Mouse (Mus musculus) CH12.LX (cell line): ENCODE measurements at regions not wholly inside any gene's neighbourhood (a gene's known extent, or its start where the extent isn't known, plus 50 kb on each side); places are given as distances from the start of the nearest gene placed in this dataset.

Source experiments
- DNase-seq: peaks from one replicate; pipeline ENCODE4 v3.0.0-alpha.2; 2013; ENCODE audit errors: extremely low read depth
- H3K27ac ChIP-seq: 2 replicates; pipeline ENCODE4 v1.5.1; 2012; ENCODE audit warnings: low read depth, mild to moderate bottlenecking, control low read depth, moderate library complexity; ENCODE audit not compliant: insufficient read depth
- H3K27me3 ChIP-seq: replicated peaks from 2 replicates; pipeline ENCODE3; 2012; ENCODE audit warnings: inconsistent platforms
- H3K36me3 ChIP-seq, 2 experiments: replicated peaks in 1 of 2; 2 replicates each; pipeline versions ENCODE3 to v1.6.1; 2012; ENCODE audit warnings: inconsistent platforms in 1 of 2, low read length in 1 of 2, mild to moderate bottlenecking in 1 of 2, mixed read lengths in 1 of 2, moderate library complexity in 1 of 2; ENCODE audit not compliant: control insufficient read depth in 1 of 2, insufficient read depth in 1 of 2
- H3K4me1 ChIP-seq, 2 experiments: 2 replicates each; pipeline ENCODE4 v1.6.1; 2012; ENCODE audit warnings: inconsistent platforms in 1 of 2, moderate library complexity in 1 of 2; ENCODE audit not compliant: insufficient read depth in 2 of 2, control insufficient read depth in 1 of 2
- H3K4me2 ChIP-seq: 2 replicates; pipeline ENCODE4 v1.6.1; 2012; ENCODE audit warnings: low read depth, mild to moderate bottlenecking, control low read depth; ENCODE audit not compliant: poor library complexity, insufficient read depth, severe bottlenecking
- H3K4me3 ChIP-seq, 3 experiments: fragments of 150-350 bp in 1 of 3; sonication (generic) in 1 of 3; replicated peaks in 1 of 3; 2 replicates each; pipeline versions ENCODE3 to v1.5.1; 2011 to 2012; ENCODE audit warnings: low read depth in 2 of 3, low read length in 2 of 3, mild to moderate bottlenecking in 2 of 3, moderate library complexity in 2 of 3, control low read depth in 1 of 3, improper control_type of control experiment in 1 of 3, inconsistent platforms in 1 of 3, mixed read lengths in 1 of 3; ENCODE audit not compliant: poor library complexity in 1 of 3
- H3K79me2 ChIP-seq: replicated peaks from 2 replicates; pipeline ENCODE4 v1.6.1; 2012; ENCODE audit warnings: mild to moderate bottlenecking, moderate library complexity; ENCODE audit not compliant: control insufficient read depth, poor library complexity, insufficient read depth, severe bottlenecking; ENCODE audit errors: extremely low read depth
- H3K9ac ChIP-seq: 2 replicates; pipeline ENCODE4 v1.6.1; 2012; ENCODE audit warnings: low read depth, mild to moderate bottlenecking, control low read depth, moderate library complexity; ENCODE audit not compliant: insufficient read depth
- H3K9me3 ChIP-seq: replicated peaks from 2 replicates; pipeline ENCODE3; 2012; ENCODE audit warnings: low read length, inconsistent platforms, mixed read lengths
- BHLHE40 ChIP-seq: IDR thresholded peaks from 2 replicates; pipeline ENCODE4 v1.6.1; 2011; ENCODE audit warnings: mild to moderate bottlenecking, low read depth, low read length, improper control_type of control experiment
- CHD2 ChIP-seq: IDR thresholded peaks from 2 replicates; pipeline ENCODE4 v1.6.1; 2011; ENCODE audit warnings: low read length, improper control_type of control experiment
- CTCF ChIP-seq, 2 experiments: IDR thresholded peaks in 1 of 2; conservative IDR thresholded peaks in 1 of 2; 2 replicates each; pipeline ENCODE4 v1.5.1; 2011 to 2012; ENCODE audit warnings: low read depth in 2 of 2, low read length in 2 of 2, improper control_type of control experiment in 1 of 2, inconsistent platforms in 1 of 2, mild to moderate bottlenecking in 1 of 2, moderate library complexity in 1 of 2
- E2F4 ChIP-seq: IDR thresholded peaks from 2 replicates; pipeline ENCODE4 v1.6.1; 2011; ENCODE audit warnings: low read depth, low read length, improper control_type of control experiment; ENCODE audit not compliant: insufficient replicate concordance
- EP300 ChIP-seq: IDR thresholded peaks from 2 replicates; pipeline ENCODE4 v1.6.1; 2011; ENCODE audit warnings: low read length, improper control_type of control experiment
- HCFC1 ChIP-seq: IDR thresholded peaks from 2 replicates; pipeline ENCODE4 v1.6.1; 2012; ENCODE audit warnings: low read depth, mild to moderate bottlenecking, inconsistent platforms, low read length, improper control_type of control experiment
- IRF4 ChIP-seq: IDR thresholded peaks from 2 replicates; pipeline ENCODE4 v1.6.1; 2014; ENCODE audit warnings: low read depth, mild to moderate bottlenecking, inconsistent platforms, low read length, improper control_type of control experiment
- JUND ChIP-seq: conservative IDR thresholded peaks from 2 replicates; pipeline ENCODE4 v1.6.1; 2011; ENCODE audit warnings: low read depth, low read length, improper control_type of control experiment
- KAT2A ChIP-seq: IDR thresholded peaks from 2 replicates; pipeline ENCODE4 v1.6.1; 2012; ENCODE audit warnings: low read length, improper control_type of control experiment, inconsistent platforms; ENCODE audit not compliant: insufficient replicate concordance
- MAFK ChIP-seq: IDR thresholded peaks from 2 replicates; pipeline ENCODE4 v1.6.1; 2011; ENCODE audit warnings: low read length, improper control_type of control experiment; ENCODE audit not compliant: insufficient replicate concordance
- MAX ChIP-seq: IDR thresholded peaks from 2 replicates; pipeline ENCODE4 v1.6.1; 2011; ENCODE audit warnings: low read length, improper control_type of control experiment
- MEF2A ChIP-seq: IDR thresholded peaks from 2 replicates; pipeline ENCODE4 v1.6.1; 2014; ENCODE audit warnings: low read depth, mild to moderate bottlenecking, inconsistent platforms, low read length, improper control_type of control experiment, borderline replicate concordance
- MYC ChIP-seq: IDR thresholded peaks from 2 replicates; pipeline ENCODE4 v1.6.1; 2011; ENCODE audit warnings: low read depth, mild to moderate bottlenecking, improper control_type of control experiment, low read length
- NELFE ChIP-seq: IDR thresholded peaks from 2 replicates; pipeline ENCODE4 v1.6.1; 2011; ENCODE audit warnings: low read depth, low read length, improper control_type of control experiment
- NRF1 ChIP-seq: IDR thresholded peaks from 2 replicates; pipeline ENCODE4 v1.6.1; 2014; ENCODE audit warnings: low read depth, mild to moderate bottlenecking, inconsistent platforms, low read length, improper control_type of control experiment, moderate library complexity
- PAX5 ChIP-seq: IDR thresholded peaks from 2 replicates; pipeline ENCODE4 v1.6.1; 2012; ENCODE audit warnings: low read length, inconsistent platforms, mixed read lengths
- POLR2A ChIP-seq: IDR thresholded peaks from 2 replicates; pipeline ENCODE4 v1.6.1; 2011; ENCODE audit warnings: low read depth, mild to moderate bottlenecking, improper control_type of control experiment, low read length
- RCOR1 ChIP-seq: conservative IDR thresholded peaks from 2 replicates; pipeline ENCODE4 v1.6.1; 2012; ENCODE audit warnings: low read depth, mild to moderate bottlenecking, inconsistent platforms, low read length, improper control_type of control experiment
- SIN3A ChIP-seq: IDR thresholded peaks from 2 replicates; pipeline ENCODE4 v1.6.1; 2012; ENCODE audit warnings: low read length, improper control_type of control experiment, inconsistent platforms
- SMC3 ChIP-seq: IDR thresholded peaks from 2 replicates; pipeline ENCODE4 v1.6.1; 2011; ENCODE audit warnings: low read depth, low read length, improper control_type of control experiment
- TBP ChIP-seq: conservative IDR thresholded peaks from 2 replicates; pipeline ENCODE4 v1.6.1; 2011; ENCODE audit warnings: low read depth, low read length, improper control_type of control experiment
- TCF12 ChIP-seq: IDR thresholded peaks from 2 replicates; pipeline ENCODE4 v1.6.1; 2014; ENCODE audit warnings: low read depth, mild to moderate bottlenecking, inconsistent platforms, low read length, improper control_type of control experiment
- USF1 ChIP-seq: IDR thresholded peaks from 2 replicates; pipeline ENCODE4 v1.6.1; 2014; ENCODE audit warnings: low read depth, mild to moderate bottlenecking, inconsistent platforms, low read length, improper control_type of control experiment
- USF2 ChIP-seq: conservative IDR thresholded peaks from 2 replicates; pipeline ENCODE4 v1.6.1; 2011; ENCODE audit warnings: low read depth, low read length, improper control_type of control experiment
- ZKSCAN1 ChIP-seq: IDR thresholded peaks from 2 replicates; pipeline ENCODE4 v1.6.1; 2012; ENCODE audit warnings: low read depth, inconsistent platforms, low read length, improper control_type of control experiment, borderline replicate concordance
- ZNF384 ChIP-seq: IDR thresholded peaks from 2 replicates; pipeline ENCODE4 v1.6.1; 2012; ENCODE audit warnings: low read depth, low read length, improper control_type of control experiment, inconsistent platforms
- dilution Hi-C: fragments of 300-500 bp; cut with MboI; formaldehyde crosslinking; loops from 2 replicates; pipeline ENCODE4 v1.14.3; 2020; ENCODE audit warnings: low sequenced_read_pairs; ENCODE audit not compliant: extremely low pct_unique_long_range_greater_than_20kb, extremely low pct_ligation_motif_present
- in situ Hi-C: fragments of 300-500 bp; cut with MboI; formaldehyde crosslinking; loops from 3 replicates; pipeline ENCODE4 v1.14.3; 2019; ENCODE audit warnings: low sequenced_read_pairs, low pct_ligation_motif_present, low pct_unique_long_range_greater_than_20kb, mixed read lengths

DNA sequence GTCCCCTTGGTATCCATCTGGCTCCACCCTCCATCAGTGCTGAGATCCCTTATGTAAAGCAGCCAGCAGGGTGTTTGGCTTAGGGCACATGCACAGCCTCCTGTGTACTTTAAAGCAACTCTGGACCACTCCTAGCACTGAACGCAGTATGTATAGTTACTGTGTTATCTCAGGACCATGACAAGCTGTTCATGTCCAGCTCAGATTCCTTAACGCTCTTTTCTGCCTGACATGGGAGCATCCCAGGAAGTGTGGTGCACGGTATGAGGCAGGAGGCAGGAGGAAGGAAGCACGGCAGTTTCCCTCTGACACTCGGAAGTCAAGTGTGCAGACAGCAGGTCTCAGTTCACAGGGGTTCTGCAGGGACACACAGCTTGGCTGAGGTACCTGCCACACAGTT, 163.1 kb upstream of the Msx2 start:
- in situ Hi-C loops: no loop called here
- H3K27ac ChIP-seq: no peak overlapping the region
- dilution Hi-C loops: no loop called here
- H3K36me3 ChIP-seq: no peaks in the 10 kb centered on the region
- no peak overlapping the region for H3K9ac ChIP-seq
- TF ChIP-seq NELFE (no peak), BHLHE40 (no peak), NRF1 (no peak), SMC3 (no peak), HCFC1 (no peak), JUND (no peak), CHD2 (no peak), TBP (no peak), MEF2A (no peak), USF2 (no peak)
- no peaks in the 10 kb centered on the region for H3K79me2 ChIP-seq
- no peaks in the 10 kb centered on the region for H3K4me1 ChIP-seq
- H3K4me2 ChIP-seq: no peak overlapping the region
- peaks cover 71% of the 10 kb centered on the region for H3K27me3 ChIP-seq
- no peak for DNase-seq
- no peak overlapping the region for H3K4me3 ChIP-seq
- H3K9me3 ChIP-seq: no peaks in the 10 kb centered on the region

DNA sequence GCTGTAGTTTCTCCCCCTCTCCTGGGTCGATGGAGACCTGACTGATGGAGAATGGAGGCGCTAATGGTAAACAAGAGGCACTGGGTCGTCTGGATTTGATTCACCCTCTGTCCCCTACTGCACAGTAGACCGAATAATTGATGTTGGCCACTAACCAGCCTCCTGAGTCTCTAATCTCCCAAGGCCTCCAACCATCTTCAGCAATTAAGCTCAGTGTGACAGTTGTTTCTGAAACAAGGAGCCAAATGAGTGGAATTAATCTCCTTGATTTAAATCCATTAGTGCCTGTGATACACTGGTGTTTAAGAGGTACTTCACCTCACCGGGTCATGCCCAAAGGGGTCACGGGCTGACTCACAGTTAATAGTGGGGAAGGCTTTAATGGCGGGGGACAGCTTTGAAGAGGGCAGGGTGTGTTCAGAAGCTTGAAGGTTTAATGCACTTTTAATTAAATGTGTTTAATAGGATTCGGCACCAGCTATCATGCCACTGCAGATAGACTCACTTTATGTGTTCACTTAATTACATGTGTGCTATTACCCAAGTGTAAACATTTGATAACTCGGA, 161.8 kb upstream of the Msx2 start:
- Histone ChIP-seq H3K9ac (no peak overlapping the region), H3K4me1 (no peaks in the 10 kb centered on the region), H3K4me3 (no peak overlapping the region), H3K27ac (no peak overlapping the region), H3K27me3 (peaks cover 74% of the 10 kb centered on the region), H3K79me2 (no peaks in the 10 kb centered on the region), H3K4me2 (no peak overlapping the region), H3K36me3 (no peaks in the 10 kb centered on the region), H3K9me3 (no peaks in the 10 kb centered on the region)
- DNase-seq: no peak
- TF ChIP-seq MAFK (no peak), CTCF (conservative IDR thresholded peaks at IDR 0.05 in 1 of 2, IDR thresholded peaks at IDR 0.05 in 1 of 2; ENCODE audit: low read depth in 2 of 2, low read length in 2 of 2) (no peak), IRF4 (no peak), BHLHE40 (no peak), MAX (no peak), TCF12 (no peak), SIN3A (no peak), KAT2A (no peak), TBP (no peak), ZNF384 (no peak), EP300 (no peak), CHD2 (no peak), USF1 (no peak), MEF2A (no peak), MYC (no peak), POLR2A (no peak), PAX5 (no peak), RCOR1 (no peak), ZKSCAN1 (no peak), E2F4 (no peak)
- in situ Hi-C loops: no loop called here
- dilution Hi-C loops: no loop called here
